Mouse (Mus musculus): ENCODE data around the gene Rgs19.

DNA sequence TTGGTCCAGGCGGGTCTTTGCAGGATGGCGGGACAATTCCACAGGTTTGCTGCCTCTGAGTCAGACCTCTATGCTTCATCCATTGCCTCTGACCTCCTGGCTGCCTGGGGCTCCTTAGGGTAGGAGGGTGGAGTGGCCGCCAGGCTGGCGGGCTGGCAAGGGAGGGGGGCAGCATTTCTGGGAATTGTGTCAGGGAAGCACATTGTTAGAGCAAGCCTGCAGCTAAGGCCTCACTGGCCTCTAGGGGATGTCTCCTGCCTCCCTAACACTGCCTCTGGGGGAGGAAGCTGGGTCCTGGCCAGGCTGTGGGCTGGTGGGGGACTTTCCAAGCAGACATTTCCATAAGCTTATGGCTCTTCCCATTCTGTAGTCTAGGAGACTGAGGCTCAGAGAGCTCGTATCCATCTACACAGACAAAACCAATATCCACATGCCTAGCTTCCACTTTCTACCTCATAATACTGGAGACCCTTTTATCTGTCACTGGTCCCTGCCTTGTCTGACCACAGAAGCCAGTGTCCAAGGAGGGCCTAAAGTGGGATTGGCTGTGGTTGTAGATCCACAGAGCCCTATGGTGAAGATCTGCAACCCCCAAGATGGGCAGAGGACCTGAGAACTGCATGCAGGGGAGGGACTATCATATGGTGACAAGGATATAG, 16.6 kb downstream of the Rgs19 start:
- no peak for TF ChIP-seq EP300 (optimal IDR thresholded peaks at IDR 0.05)
- no peak for TF ChIP-seq CTCF (IDR thresholded peaks at IDR 0.05; ENCODE audit: low read depth)
